Mouse (Mus musculus) kidney, adult 2 months (tissue): ENCODE measurements around the gene Gnb1l.

ENCODE experiments used
- CTCF ChIP-seq: fragments of 200-500 bp; conservative IDR thresholded peaks from 2 replicates; pipeline ENCODE4 v1.5.1; 2011; ENCODE audit warnings: low read depth, mild to moderate bottlenecking, control low read depth, low read length, moderate library complexity, mixed read lengths; ENCODE audit not compliant: insufficient read depth, insufficient read length
- POLR2A ChIP-seq: fragments of 200-500 bp; IDR thresholded peaks from one replicate; pipeline ENCODE4 v1.6.1; 2011; ENCODE audit warnings: low read depth, low read length, control low read depth

GRCm38 (mm10) chr16:18455407-18455806, 43.1 kb upstream of the Gnb1l start:
- no peak for TF ChIP-seq POLR2A
- TF ChIP-seq CTCF = no peak
